Mouse (Mus musculus) neural tube, embryonic 15.5 days (tissue): ENCODE data around the gene Nup210l. TPM values are rescaled to one million over a fixed set of nuclear protein-coding genes. Genes with fewer than 3 reads are reported as not detected.
A peak's percentile ranks its signal among the peaks of the same experiment; 100 is the strongest.

ENCODE experiments used
- ATAC-seq: fragments of 200-750 bp; cut with Nextera tagmentation; 2 replicates; pipeline ENCODE4 v1.8.0; 2017; ENCODE audit warnings: mild to moderate bottlenecking, moderate TSS enrichment, moderate library complexity; ENCODE audit not compliant: low FRiP score
- H3K27ac ChIP-seq: fragments of 300-500 bp; sonication (generic); replicated peaks from 2 replicates; pipeline ENCODE4 v1.5.1; 2015; ENCODE audit warnings: mild to moderate bottlenecking, inconsistent platforms
- H3K27me3 ChIP-seq: fragments of 300-500 bp; sonication (generic); replicated peaks from 2 replicates; pipeline ENCODE4 v1.6.1; 2015; ENCODE audit warnings: inconsistent platforms
- H3K36me3 ChIP-seq: fragments of 300-500 bp; sonication (generic); 2 replicates; pipeline ENCODE4 v1.6.1; 2015; ENCODE audit warnings: inconsistent platforms
- H3K4me1 ChIP-seq: fragments of 300-500 bp; sonication (generic); 2 replicates; pipeline ENCODE4 v1.6.1; 2015; ENCODE audit warnings: inconsistent platforms
- H3K4me2 ChIP-seq: fragments of 300-500 bp; sonication (generic); 2 replicates; pipeline ENCODE4 v1.6.1; 2015; ENCODE audit warnings: inconsistent platforms, mild to moderate bottlenecking, moderate library complexity
- H3K4me3 ChIP-seq: fragments of 300-500 bp; sonication (generic); replicated peaks from 2 replicates; pipeline ENCODE4 v1.5.1; 2015; ENCODE audit warnings: mild to moderate bottlenecking, inconsistent platforms
- H3K9ac ChIP-seq: fragments of 300-500 bp; sonication (generic); replicated peaks from 2 replicates; pipeline ENCODE4 v1.6.1; 2015; ENCODE audit warnings: mild to moderate bottlenecking, inconsistent platforms
- H3K9me3 ChIP-seq: fragments of 300-500 bp; sonication (generic); replicated peaks from 2 replicates; pipeline ENCODE4 v1.6.1; 2016; ENCODE audit warnings: inconsistent platforms
- WGBS: fragments of 180-500 bp; shearing (Covaris S2); methylation state at CpG from one replicate; pipeline ENCODE4 v1.1.7; 2015; ENCODE audit warnings: mixed read lengths; 5-methylcytosine and 5-hydroxymethylcytosine counted together
- polyA plus RNA-seq: library from polyadenylated mRNA; unstranded; fragments of >200 nt; fragmentation: Nextera tagmentation; extraction: Ambion mirVana; gene quantifications from 2 replicates; pipeline ENCODE4 v1.2.1, GENCODE M21; 2015

Gene Nup210l
- polyA plus RNA-seq, 1 experiment from 2014 or later = 0.09 TPM

DNA sequence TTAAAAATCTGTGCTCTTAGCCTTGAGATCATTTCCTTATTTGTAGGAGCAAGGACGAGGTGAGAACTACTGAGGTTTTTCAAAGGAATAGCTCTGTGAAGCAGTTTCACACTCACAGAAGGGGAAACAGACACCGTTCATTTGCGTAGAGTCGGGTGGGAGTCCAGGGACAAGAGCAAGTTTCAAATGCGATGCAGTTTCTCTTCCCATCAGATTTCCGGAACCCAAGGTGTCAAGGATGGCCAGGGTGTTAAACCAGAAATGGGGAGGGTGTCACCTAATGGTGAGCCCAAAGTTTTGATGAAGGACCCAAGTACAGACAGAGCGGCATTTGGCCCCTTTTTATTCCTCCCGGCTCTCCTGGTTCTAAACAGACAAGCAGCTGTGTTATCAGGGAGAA lies 127.1 kb downstream of the Nup210l start:
- Histone ChIP-seq H3K4me1 (peaks cover 19% of the 10 kb centered on the region), H3K4me2 (peak overlapping the region; percentile 91), H3K27ac (peak overlapping the region; percentile 65), H3K4me3 (peak overlapping the region; percentile 65), H3K27me3 (no peaks in the 10 kb centered on the region), H3K36me3 (peaks cover 22% of the 10 kb centered on the region), H3K9me3 (no peaks in the 10 kb centered on the region), H3K9ac (peak overlapping the region; percentile 55)
- WGBS = 19% methylated on average over 8 of the region's 8 CpGs
- no peak for ATAC-seq

DNA sequence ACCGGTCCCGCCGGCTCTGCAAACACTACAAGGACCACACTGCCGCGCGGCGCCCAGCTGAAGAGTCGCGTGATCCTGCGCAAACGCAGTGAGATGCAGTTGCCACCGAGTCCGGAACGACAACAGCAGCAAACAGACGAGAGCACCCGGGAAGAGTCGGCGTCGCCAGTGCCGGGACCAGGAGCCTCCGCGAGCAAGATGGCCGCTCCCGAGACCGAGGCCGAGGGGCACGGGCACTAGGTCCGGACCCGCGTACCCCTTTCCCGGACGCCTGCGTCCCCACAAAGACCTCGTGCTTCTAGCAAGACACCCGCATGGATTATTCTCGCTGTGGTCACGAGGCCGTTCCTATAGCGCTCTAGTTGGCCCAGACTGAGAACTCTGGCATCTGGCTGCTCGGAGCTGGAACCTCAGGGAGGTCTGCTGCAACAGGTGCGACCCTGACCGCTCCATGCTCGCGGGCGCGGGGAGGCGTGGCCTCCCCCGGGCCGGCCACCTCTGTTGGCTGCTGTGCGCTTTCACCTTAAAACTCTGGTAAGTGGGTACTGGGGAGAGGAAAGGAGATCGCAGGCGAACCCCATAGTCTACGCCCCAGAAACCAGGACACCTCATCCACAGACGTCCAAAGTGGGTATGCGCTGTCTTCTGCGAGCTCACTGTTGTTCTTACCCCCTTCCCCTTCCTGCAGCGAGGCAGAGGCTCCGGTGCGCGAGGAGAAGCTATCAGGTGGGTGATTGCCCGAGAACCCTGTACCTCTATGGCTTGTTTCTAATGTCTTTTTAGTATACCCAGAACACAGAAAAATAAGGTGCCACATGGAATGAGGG lies 127.8 kb downstream of the Nup210l start, which contains the start of gene Jtb:
Jtb (plus strand) TSS at position 91 of the 827 bp plus-strand sequence.
- Histone ChIP-seq H3K27me3 (no peaks in the 10 kb centered on the region), H3K9me3 (no peaks in the 10 kb centered on the region), H3K36me3 (peaks cover 27% of the 10 kb centered on the region), H3K4me2 (peak within 1 kb of the TSS; percentile 91), H3K4me1 (peaks cover 19% of the 10 kb centered on the region), H3K4me3 (peak within 1 kb of the TSS; percentile 65), H3K27ac (peak within 1 kb of the TSS; percentile 86), H3K9ac (peak within 1 kb of the TSS; percentile 65)
- under 1% methylated on average over 61 of the region's 61 CpGs for WGBS
- ATAC-seq = peak; percentile 97

DNA sequence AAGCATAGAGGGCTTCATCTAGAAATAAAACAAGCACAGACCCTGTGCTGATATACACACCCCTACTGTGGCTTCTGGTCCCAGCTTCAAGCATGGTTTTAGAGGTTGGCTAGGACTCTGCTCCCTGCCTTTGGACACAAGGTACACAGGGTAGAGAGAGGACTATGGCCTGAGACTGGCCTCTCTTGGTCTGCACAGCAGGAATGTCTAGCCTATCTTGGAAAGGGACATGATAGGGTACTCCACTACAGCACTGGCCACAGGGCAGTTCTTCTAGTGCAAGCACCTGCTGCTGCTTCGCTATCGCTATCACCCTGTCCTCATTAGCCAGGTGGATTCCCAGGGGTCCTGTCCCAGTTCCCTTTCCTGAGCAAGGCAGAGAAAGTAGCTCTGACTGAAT lies 137.3 kb downstream of the Nup210l start:
- H3K27ac ChIP-seq = no peak overlapping the region
- H3K4me3 ChIP-seq = no peak overlapping the region
- H3K36me3 ChIP-seq = peaks cover 3% of the 10 kb centered on the region; the same call in 1 of the 2 replicates
- H3K4me1 ChIP-seq = peaks cover 16% of the 10 kb centered on the region
- no peaks in the 10 kb centered on the region for H3K27me3 ChIP-seq
- ATAC-seq = no peak
- H3K9me3 ChIP-seq = no peaks in the 10 kb centered on the region
- H3K4me2 ChIP-seq = no peak overlapping the region
- H3K9ac ChIP-seq = no peak overlapping the region
- WGBS = 92% methylated on average over 2 of the region's 2 CpGs

DNA sequence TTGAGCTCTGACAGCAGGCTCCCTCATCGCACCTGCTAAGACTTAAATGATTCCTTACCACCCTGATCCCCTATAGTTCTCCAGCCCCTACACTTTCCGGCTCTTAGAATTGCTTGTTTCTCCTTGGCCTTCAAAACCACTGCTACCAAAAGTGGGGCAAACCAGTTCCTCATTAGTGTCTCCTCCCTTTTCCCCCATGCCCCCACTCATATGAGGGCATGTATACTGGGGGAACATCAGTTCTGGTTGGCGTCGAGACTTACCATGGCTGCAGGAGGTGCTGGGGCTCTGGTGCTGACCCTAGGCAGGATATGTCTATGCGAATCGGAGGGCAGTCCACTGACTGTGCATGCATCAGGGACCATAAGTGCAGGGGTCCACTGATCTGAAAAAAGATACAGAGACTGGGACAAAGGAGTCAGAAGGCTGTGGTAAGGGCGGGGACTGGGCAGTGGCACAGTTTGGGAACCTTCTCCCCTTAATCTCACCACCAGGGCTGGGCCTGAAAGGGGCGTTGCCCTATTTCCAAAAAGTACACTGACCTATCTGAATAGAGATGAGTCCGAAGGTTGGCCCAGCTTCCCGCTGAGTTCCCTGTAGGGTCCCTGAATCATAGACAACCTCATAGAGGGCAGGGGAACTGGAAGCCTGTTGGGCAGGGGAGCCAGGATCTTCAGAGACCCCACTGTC lies 137.9 kb downstream of the Nup210l start:
- Histone ChIP-seq H3K36me3 (no peaks in the 10 kb centered on the region), H3K4me3 (no peak overlapping the region), H3K9ac (no peak overlapping the region), H3K27me3 (no peaks in the 10 kb centered on the region), H3K27ac (no peak overlapping the region), H3K4me1 (peaks cover 16% of the 10 kb centered on the region), H3K9me3 (no peaks in the 10 kb centered on the region), H3K4me2 (no peak overlapping the region)
- ATAC-seq = no peak
- 92% methylated on average over 10 of the region's 10 CpGs for WGBS

DNA sequence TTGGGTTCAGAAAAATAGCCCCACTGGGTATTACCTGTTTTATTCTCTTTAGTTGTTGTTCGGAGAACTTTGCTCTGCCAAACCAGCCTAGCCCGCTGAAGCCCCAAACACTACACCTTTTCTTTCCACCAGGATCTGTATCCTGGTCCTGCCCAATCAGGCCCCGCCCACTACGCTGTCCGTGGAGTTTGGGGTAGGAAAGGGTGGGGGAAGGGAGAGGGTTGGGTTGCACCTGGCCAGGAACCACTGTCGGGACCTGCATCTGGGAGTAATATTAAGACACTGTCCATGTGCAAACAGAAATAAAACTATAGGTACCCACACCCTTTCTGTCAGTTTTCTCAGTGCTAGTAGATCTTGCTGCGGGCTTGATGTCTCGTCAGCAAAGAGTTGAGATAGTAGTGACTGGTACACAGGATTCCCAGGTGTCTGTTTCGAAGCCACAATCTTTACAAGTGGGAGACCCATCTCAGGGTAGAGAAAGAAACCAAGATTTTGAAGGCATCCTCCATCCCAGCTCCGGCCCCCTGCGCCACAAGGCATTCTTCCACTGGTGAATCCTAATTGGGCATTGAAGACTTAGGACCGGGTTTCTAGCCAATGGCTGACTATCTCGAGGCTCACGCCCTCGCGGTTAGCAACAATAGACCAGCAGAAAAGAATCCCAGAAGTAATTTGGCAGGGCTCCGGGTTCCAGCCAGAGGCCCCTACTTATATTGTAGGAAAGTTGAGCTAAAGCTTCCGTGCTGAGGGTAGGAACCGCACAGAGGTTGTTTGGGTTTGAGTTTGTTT lies 139.2 kb downstream of the Nup210l start, which contains the start of gene Creb3l4:
Creb3l4 (minus strand) TSS at position 529 of the 792 bp plus-strand sequence.
- peak; percentile 28; the same call in 1 of the 2 replicates for ATAC-seq
- 3% methylated on average over 19 of the region's 19 CpGs for WGBS
- H3K9ac ChIP-seq = peak within 1 kb of the TSS; percentile 37
- 0 out of 2 replicates have a peak within 1 kb of the TSS, but pooled peaks have one; percentile 20 for H3K27ac ChIP-seq
- peak within 1 kb of the TSS; percentile 35 for H3K4me3 ChIP-seq
- H3K4me2 ChIP-seq = peak within 1 kb of the TSS; percentile 62
- no peaks in the 10 kb centered on the region for H3K9me3 ChIP-seq
- no peaks in the 10 kb centered on the region for H3K36me3 ChIP-seq
- H3K4me1 ChIP-seq = peaks cover 19% of the 10 kb centered on the region
- no peaks in the 10 kb centered on the region for H3K27me3 ChIP-seq

DNA sequence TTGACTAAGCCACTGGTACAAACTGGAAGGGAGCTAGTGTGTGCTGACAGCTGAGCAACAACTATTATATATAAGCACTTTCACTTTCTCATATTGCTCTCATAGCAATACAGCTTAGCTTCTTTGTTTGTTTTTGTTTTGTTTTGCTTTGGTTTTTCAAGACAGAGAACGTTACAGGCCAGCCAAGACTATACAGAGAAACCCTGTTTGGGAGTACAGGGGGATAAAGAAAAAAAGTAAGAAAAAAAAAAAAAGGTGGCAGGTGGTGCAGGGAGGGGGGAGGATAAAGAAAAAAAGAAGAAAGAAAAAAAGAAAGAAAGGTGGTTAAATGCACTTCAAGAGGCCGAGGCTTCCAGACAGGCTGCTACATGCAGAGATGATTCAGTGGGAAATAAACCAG lies 141.5 kb downstream of the Nup210l start:
- Histone ChIP-seq H3K36me3 (no peaks in the 10 kb centered on the region), H3K4me2 (no peak overlapping the region), H3K9me3 (no peaks in the 10 kb centered on the region), H3K27ac (no peak overlapping the region), H3K4me1 (peaks cover 33% of the 10 kb centered on the region), H3K4me3 (no peak overlapping the region), H3K27me3 (no peaks in the 10 kb centered on the region), H3K9ac (no peak overlapping the region)
- 71% methylated on average over 2 of the region's 2 CpGs for WGBS
- ATAC-seq = no peak

DNA sequence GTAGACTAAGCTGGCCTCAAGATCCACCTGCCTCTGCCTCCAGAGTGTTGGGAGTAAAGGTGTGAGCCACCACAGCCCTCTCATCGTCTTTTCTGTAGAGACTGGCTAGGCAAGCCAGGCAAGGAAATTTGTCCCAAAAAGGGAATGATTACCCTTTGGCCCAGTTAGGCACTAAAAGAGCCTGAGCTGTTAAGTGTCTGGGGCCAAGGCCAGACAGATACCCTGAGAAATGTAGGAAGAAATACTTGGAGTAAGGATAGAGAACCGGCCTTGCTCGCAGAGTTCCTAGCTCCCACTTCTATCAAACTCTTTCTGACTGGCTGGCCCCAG lies 143.7 kb downstream of the Nup210l start:
- no peaks in the 10 kb centered on the region for H3K27me3 ChIP-seq
- H3K9ac ChIP-seq = peak overlapping the region; percentile 81
- WGBS = 0% methylated on average over 3 of the region's 3 CpGs
- H3K4me2 ChIP-seq = peak overlapping the region; percentile 88
- ATAC-seq = peak; percentile 26
- H3K9me3 ChIP-seq = no peaks in the 10 kb centered on the region
- H3K27ac ChIP-seq = peak overlapping the region; percentile 81
- peak overlapping the region; percentile 79 for H3K4me3 ChIP-seq
- H3K36me3 ChIP-seq = peaks cover 10% of the 10 kb centered on the region; the same call in 1 of the 2 replicates
- peaks cover 39% of the 10 kb centered on the region for H3K4me1 ChIP-seq

DNA sequence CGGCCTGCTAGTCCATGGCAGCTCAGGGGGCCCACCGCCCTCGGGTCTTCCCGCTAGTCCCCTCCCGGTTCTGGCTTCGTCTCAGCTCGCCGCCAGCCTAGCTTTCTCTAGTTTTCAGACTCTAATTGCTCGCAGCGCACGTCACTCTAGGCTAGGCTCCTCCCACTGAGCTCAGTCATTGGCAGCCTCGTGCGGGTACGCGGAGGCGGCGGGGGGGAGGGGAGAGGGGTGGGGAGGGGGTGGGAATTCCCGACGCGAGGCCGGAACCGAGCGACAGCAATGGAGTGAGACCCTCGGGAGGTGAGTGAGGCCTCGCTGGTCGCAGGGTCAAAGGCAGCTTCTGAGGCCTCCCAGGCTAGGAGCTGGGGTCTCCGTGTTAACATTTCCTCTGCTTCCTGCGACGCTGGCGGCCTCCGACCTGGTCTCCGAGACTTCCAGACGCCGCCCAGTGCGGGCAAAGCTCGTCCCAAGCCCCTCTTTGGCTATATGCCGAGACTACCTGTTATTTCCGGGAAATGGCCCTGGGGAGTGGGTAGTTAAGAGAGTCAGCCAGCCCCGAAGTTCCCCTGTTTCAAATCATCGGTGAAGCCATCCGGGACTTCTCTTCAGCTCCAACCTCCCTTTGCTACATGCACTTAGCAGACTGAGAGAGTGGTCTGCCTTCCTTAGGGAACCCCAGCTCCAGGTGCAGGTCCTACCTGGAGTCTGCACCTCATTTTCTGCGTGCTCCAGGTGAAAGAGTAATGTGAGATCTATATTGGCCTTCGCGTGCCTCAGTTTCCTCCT lies 144.2 kb downstream of the Nup210l start, which contains the start of gene Slc39a1:
Slc39a1 (plus strand) TSS at position 213 of the 786 bp plus-strand sequence.
- H3K36me3 ChIP-seq = peaks cover 10% of the 10 kb centered on the region; the same call in 1 of the 2 replicates
- peaks cover 35% of the 10 kb centered on the region for H3K4me1 ChIP-seq
- ATAC-seq = peak; percentile 94
- H3K4me3 ChIP-seq = peak within 1 kb of the TSS; percentile 79
- peak within 1 kb of the TSS; percentile 81 for H3K27ac ChIP-seq
- WGBS = under 1% methylated on average over 43 of the region's 44 CpGs
- H3K9me3 ChIP-seq = no peaks in the 10 kb centered on the region
- H3K27me3 ChIP-seq = no peaks in the 10 kb centered on the region
- H3K4me2 ChIP-seq = peak within 1 kb of the TSS; percentile 88
- peak within 1 kb of the TSS; percentile 81 for H3K9ac ChIP-seq

DNA sequence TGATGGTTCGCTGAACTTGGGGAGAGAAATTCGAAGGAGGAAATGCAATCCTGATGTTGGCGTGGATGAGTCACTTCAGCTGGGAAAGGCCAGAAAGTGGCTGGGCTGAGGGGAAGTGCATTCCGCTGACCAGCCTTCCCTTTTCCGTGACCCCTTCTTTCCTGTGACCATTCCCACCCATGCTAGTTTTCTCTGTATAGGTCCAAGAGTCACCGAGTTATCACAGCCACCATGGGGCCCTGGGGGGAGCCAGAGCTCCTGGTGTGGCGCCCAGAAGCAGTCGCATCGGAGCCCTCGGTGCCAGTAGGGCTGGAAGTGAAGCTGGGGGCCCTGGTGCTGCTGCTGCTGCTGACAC lies 144.8 kb downstream of the Nup210l start:
- H3K4me2 ChIP-seq = peak overlapping the region; percentile 88
- no peak for ATAC-seq
- WGBS = 11% methylated on average over 10 of the region's 10 CpGs
- peak overlapping the region; percentile 79 for H3K4me3 ChIP-seq
- peaks cover 10% of the 10 kb centered on the region; the same call in 1 of the 2 replicates for H3K36me3 ChIP-seq
- H3K9ac ChIP-seq = peak overlapping the region; percentile 81
- H3K9me3 ChIP-seq = no peaks in the 10 kb centered on the region
- H3K27ac ChIP-seq = peak overlapping the region; percentile 81
- H3K4me1 ChIP-seq = peaks cover 32% of the 10 kb centered on the region
- H3K27me3 ChIP-seq = no peaks in the 10 kb centered on the region

DNA sequence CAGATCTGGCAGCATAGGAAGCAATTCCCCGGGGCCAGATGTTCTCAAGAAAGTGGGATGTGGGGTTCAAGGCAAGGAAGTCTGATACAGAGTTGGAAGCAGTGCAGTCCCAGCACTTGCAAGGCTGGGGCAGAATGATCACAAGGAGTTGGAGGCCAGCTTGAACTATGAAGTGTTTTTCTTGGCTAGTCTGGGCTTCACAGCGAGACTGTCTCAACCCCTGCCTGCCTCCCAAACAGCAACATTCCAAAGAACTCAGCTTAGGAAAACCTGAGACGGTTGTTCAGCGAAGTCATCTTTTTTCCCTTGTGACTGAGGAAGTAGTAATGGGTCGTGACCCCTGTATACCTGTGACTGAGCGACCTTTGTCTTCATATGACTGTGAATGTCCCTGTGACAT lies 146.9 kb downstream of the Nup210l start:
- no peak for ATAC-seq
- Histone ChIP-seq H3K9ac (no peak overlapping the region), H3K4me2 (no peak overlapping the region), H3K4me1 (peaks cover 39% of the 10 kb centered on the region), H3K36me3 (peaks cover 10% of the 10 kb centered on the region; the same call in 1 of the 2 replicates), H3K27me3 (no peaks in the 10 kb centered on the region), H3K9me3 (no peaks in the 10 kb centered on the region), H3K4me3 (no peak overlapping the region), H3K27ac (no peak overlapping the region)
- 88% methylated on average over 6 of the region's 6 CpGs for WGBS
